Mouse (Mus musculus) frontal cortex, adult (tissue): ENCODE results near the gene Sntb2.
"Not testable (repeated sequence)": the region's sequence is repeated elsewhere in the genome, so short reads cannot be mapped to it uniquely, and the experiment has no call there.

Source experiments
- ATAC-seq: cut with Nextera tagmentation; 2 replicates; pipeline ENCODE4 v1.9.2; 2017; ENCODE audit warnings: mild to moderate bottlenecking, moderate library complexity, mixed read lengths; ENCODE audit not compliant: low TSS enrichment

Gene Sntb2

GRCm38 (mm10) chr8:106972538-106973264, 37.2 kb downstream of the Sntb2 start:
- no peak for ATAC-seq

- ATAC-seq, result not testable (repeated sequence)
These were observed 38.0 kb downstream of the Sntb2 start for GRCm38 (mm10) chr8:106973526-106973925.

- ATAC-seq, result no peak
These were observed 39.2 kb downstream of the Sntb2 start for GRCm38 (mm10) chr8:106974754-106975153.

GRCm38 (mm10) chr8:106975764-106976163, 40.2 kb downstream of the Sntb2 start:
- ATAC-seq, result no peak

GRCm38 (mm10) chr8:106976436-106976835, 40.9 kb downstream of the Sntb2 start:
- ATAC-seq, result no peak

GRCm38 (mm10) chr8:106978755-106979251, 43.3 kb downstream of the Sntb2 start:
- no peak for ATAC-seq

- peak; percentile 43; the same call in 1 of the 2 replicates for ATAC-seq
These were observed 49.9 kb downstream of the Sntb2 start for GRCm38 (mm10) chr8:106985404-106985821.

GRCm38 (mm10) chr8:106985951-106986350, 50.4 kb downstream of the Sntb2 start:
- no peak for ATAC-seq

GRCm38 (mm10) chr8:106987557-106987956, 52.0 kb downstream of the Sntb2 start:
- no peak for ATAC-seq

GRCm38 (mm10) chr8:106991393-106991792, 55.8 kb downstream of the Sntb2 start:
- peak; percentile 87 for ATAC-seq

- ATAC-seq, result not testable (repeated sequence)
These were observed 60.8 kb downstream of the Sntb2 start for GRCm38 (mm10) chr8:106996339-106996738.

- ATAC-seq, result no peak
These were observed 61.9 kb downstream of the Sntb2 start for GRCm38 (mm10) chr8:106997416-106997815.

- ATAC-seq, result no peak
These were observed 63.5 kb downstream of the Sntb2 start for GRCm38 (mm10) chr8:106999068-106999467.

- ATAC-seq, result peak; percentile 97
These were observed 67.0 kb downstream of the Sntb2 start for GRCm38 (mm10) chr8:107002532-107002931.

GRCm38 (mm10) chr8:107007795-107008194, 72.2 kb downstream of the Sntb2 start:
- peak; percentile 69 for ATAC-seq

- ATAC-seq, result no peak
These were observed 77.1 kb downstream of the Sntb2 start for GRCm38 (mm10) chr8:107012666-107013065.

- ATAC-seq, result no peak
These were observed 79.4 kb downstream of the Sntb2 start for GRCm38 (mm10) chr8:107014915-107015314.

GRCm38 (mm10) chr8:107023479-107023878, 87.9 kb downstream of the Sntb2 start:
- no peak for ATAC-seq

GRCm38 (mm10) chr8:107029310-107029709, 93.8 kb downstream of the Sntb2 start:
- ATAC-seq, result no peak

GRCm38 (mm10) chr8:107030058-107030457, 94.5 kb downstream of the Sntb2 start:
- no peak for ATAC-seq

- peak; percentile 84 for ATAC-seq
These were observed 95.4 kb downstream of the Sntb2 start, which contains the start of gene Vps4a for GRCm38 (mm10) chr8:107030650-107031576. TSS of gene Vps4a (plus strand) at chr8:107031222.

GRCm38 (mm10) chr8:107031577-107032090, 96.1 kb downstream of the Sntb2 start:
- peak; percentile 42 for ATAC-seq
